In the genomic region with DNA sequence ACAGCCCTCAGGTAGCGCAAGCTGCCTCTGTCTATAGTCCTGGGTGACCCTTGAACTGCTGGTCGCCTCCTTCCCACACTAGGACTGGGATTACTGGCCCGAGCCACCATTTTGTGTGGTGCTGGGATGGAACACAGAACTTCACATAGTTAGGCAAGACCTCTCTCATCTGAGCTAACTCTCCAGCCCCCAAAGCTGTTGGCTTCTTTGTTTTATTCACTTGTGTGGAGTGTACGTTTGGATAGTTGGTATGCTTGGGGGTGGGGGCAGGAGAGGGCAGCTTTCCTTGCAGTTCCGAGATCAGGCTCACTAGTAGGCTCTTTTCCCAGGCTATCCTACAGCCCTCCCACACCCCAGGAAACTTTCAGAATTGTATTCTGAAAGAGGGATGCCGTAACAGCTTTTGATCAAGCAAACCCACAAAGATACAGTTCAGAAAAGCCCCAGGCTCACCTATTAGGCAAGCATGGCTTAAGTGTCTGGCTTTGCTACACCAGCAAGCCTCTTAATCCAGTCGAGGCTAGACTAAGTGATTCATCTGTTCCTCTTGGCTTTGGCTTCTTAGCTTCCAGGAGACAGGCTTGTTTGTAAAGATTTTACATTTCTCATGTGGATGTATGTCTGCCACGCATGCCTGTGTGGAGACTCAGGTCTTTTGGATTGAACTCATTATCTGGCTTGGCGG, we compare ENCODE assay signal across 10 mouse cellular contexts. TPM values are rescaled to one million over a fixed set of nuclear protein-coding genes. Genes with fewer than 3 reads are reported as not detected.
DNase-seq lines count a peak whose midpoint lies in the region; ATAC-seq and TF ChIP-seq lines count a peak whose summit lies in the region.
"Had no signal": no experiment of that assay in that cellular context is flagged by ENCODE, and none has a peak within 500 bp of the region (broad histone marks: within the 10 kb centered on the region; RNA-seq: fewer than 3 reads in every experiment).

No protein-coding gene starts in this region.

- H3K27ac ChIP-seq in lung, postnatal 0 days (ENCODE audit: low read length) = peak overlapping the region; percentile 20; the same call in 1 of the 2 replicates
- H3K27ac ChIP-seq in embryonic facial prominence, embryonic 12.5 days = no peak overlapping the region
- H3K27ac ChIP-seq in hindbrain, postnatal 0 days = no peak overlapping the region
- no peak overlapping the region for H3K27ac ChIP-seq in neural tube, embryonic 12.5 days

- no peak for TF ChIP-seq EP300 in lung, postnatal 0 days (IDR thresholded peaks at IDR 0.05)

- no peak overlapping the region for H3K9ac ChIP-seq in lung, postnatal 0 days (replicated peaks; ENCODE audit: low read depth)
- H3K9ac ChIP-seq in embryonic facial prominence, embryonic 12.5 days = no peak overlapping the region
- H3K9ac ChIP-seq in hindbrain, postnatal 0 days (replicated peaks; ENCODE audit: low read length) = no peak overlapping the region
- H3K9ac ChIP-seq in neural tube, embryonic 12.5 days = no peak overlapping the region

- DNase-seq in lung, postnatal 0 days (ENCODE audit: low spot score) = peak; percentile 44
- no peak for DNase-seq in lung, postnatal 14 days
- no peak for DNase-seq in hindbrain, postnatal 0 days (ENCODE audit: low spot score)
- DNase-seq in gastrocnemius, postnatal 25 days = no peak
- no peak for DNase-seq in ovary, postnatal 14 days (ENCODE audit: low spot score)
- DNase-seq: gastrocnemius, postnatal 36 days had no signal

- H3K27me3 ChIP-seq in lung, postnatal 0 days (replicated peaks; ENCODE audit: insufficient read depth, low read length) = no peaks in the 10 kb centered on the region
- H3K27me3 ChIP-seq in embryonic facial prominence, embryonic 12.5 days = no peaks in the 10 kb centered on the region
- peaks cover 14% of the 10 kb centered on the region; the same call in 1 of the 2 replicates for H3K27me3 ChIP-seq in hindbrain, postnatal 0 days (ENCODE audit: insufficient read depth, low read length)
- 0 out of 2 replicates have a peak, but pooled peaks cover 6% of the 10 kb centered on the region for H3K27me3 ChIP-seq in neural tube, embryonic 12.5 days (replicated peaks)

- no peak overlapping the region for H3K4me3 ChIP-seq in lung, postnatal 0 days (ENCODE audit: low read depth, low read length)
- H3K4me3 ChIP-seq in embryonic facial prominence, embryonic 12.5 days = peak overlapping the region; percentile 18
- H3K4me3 ChIP-seq in hindbrain, postnatal 0 days (ENCODE audit: low read length) = no peak overlapping the region
- no peak overlapping the region for H3K4me3 ChIP-seq in neural tube, embryonic 12.5 days

- WGBS in lung, postnatal 0 days = 60% methylated on average over 9 of the region's 9 CpGs
- 77% methylated on average over 9 of the region's 9 CpGs for WGBS in embryonic facial prominence, embryonic 12.5 days
- WGBS in hindbrain, postnatal 0 days = 76% methylated on average over 9 of the region's 9 CpGs
- WGBS in neural tube, embryonic 12.5 days = 80% methylated on average over 9 of the region's 9 CpGs

- peak overlapping the region; percentile 92 for H3K4me2 ChIP-seq in lung, postnatal 0 days (replicated peaks; ENCODE audit: low read depth, low read length)
- peak overlapping the region; percentile 72 for H3K4me2 ChIP-seq in embryonic facial prominence, embryonic 12.5 days (replicated peaks)
- 0 out of 2 replicates have a peak overlapping the region, but pooled peaks have one; percentile 6 for H3K4me2 ChIP-seq in hindbrain, postnatal 0 days (ENCODE audit: low read depth, low read length)
- peak overlapping the region; percentile 74 for H3K4me2 ChIP-seq in neural tube, embryonic 12.5 days (replicated peaks)

- TF ChIP-seq CTCF in lung, postnatal 0 days (IDR thresholded peaks at IDR 0.05) = no peak
- TF ChIP-seq CTCF in hindbrain, postnatal 0 days (IDR thresholded peaks at IDR 0.05; ENCODE audit: low read depth) = no peak

- peaks cover 9% of the 10 kb centered on the region; the same call in 1 of the 2 replicates for H3K36me3 ChIP-seq in lung, postnatal 0 days (ENCODE audit: insufficient read depth, low read length)
- peaks cover 25% of the 10 kb centered on the region for H3K36me3 ChIP-seq in embryonic facial prominence, embryonic 12.5 days
- H3K36me3 ChIP-seq in hindbrain, postnatal 0 days (ENCODE audit: insufficient read depth, low read length) = no peaks in the 10 kb centered on the region
- peaks cover 23% of the 10 kb centered on the region for H3K36me3 ChIP-seq in neural tube, embryonic 12.5 days

- ATAC-seq in lung, postnatal 0 days = no peak
- ATAC-seq in embryonic facial prominence, embryonic 12.5 days (ENCODE audit: insufficient number of reproducible peaks, insufficient read depth, low FRiP score, low TSS enrichment) = no peak
- no peak for ATAC-seq in hindbrain, postnatal 0 days
- ATAC-seq in neural tube, embryonic 12.5 days (ENCODE audit: low FRiP score, low read depth) = no peak
- ATAC-seq in megakaryocyte progenitor cell, adult 5-6 weeks (replicated peaks; ENCODE audit: poor library complexity) = no peak

- peaks cover 19% of the 10 kb centered on the region; the same call in 1 of the 2 replicates for H3K4me1 ChIP-seq in lung, postnatal 0 days (ENCODE audit: insufficient read depth, low read depth, low read length)
- H3K4me1 ChIP-seq in embryonic facial prominence, embryonic 12.5 days = peaks cover 20% of the 10 kb centered on the region
- peaks cover 10% of the 10 kb centered on the region; the same call in 1 of the 2 replicates for H3K4me1 ChIP-seq in hindbrain, postnatal 0 days (ENCODE audit: insufficient read depth, low read length)
- H3K4me1 ChIP-seq in neural tube, embryonic 12.5 days = peaks cover 26% of the 10 kb centered on the region

- H3K9me3 ChIP-seq in lung, postnatal 0 days (ENCODE audit: low read length) = no peaks in the 10 kb centered on the region
- no peaks in the 10 kb centered on the region for H3K9me3 ChIP-seq in embryonic facial prominence, embryonic 12.5 days
- no peaks in the 10 kb centered on the region for H3K9me3 ChIP-seq in hindbrain, postnatal 0 days (ENCODE audit: low read length)
- H3K9me3 ChIP-seq in neural tube, embryonic 12.5 days = no peaks in the 10 kb centered on the region

RNA-seq across cellular contexts. Expression of a gene that starts 2.5 kb away (rescaled TPM):
- polyA plus RNA-seq in lung, postnatal 0 days (2015; fragmentation: Nextera tagmentation; extraction: Ambion mirVana) = 45.1 and 53.2 TPM in 2 replicates
- polyA plus RNA-seq in embryonic facial prominence, embryonic 12.5 days (2016; fragmentation: Nextera tagmentation; extraction: Ambion mirVana) = 98.8 and 103 TPM in 2 replicates
- total RNA-seq in hindbrain, postnatal 0 days (2014; rRNA removed) = 43.8 and 58.3 TPM in 2 replicates
- polyA plus RNA-seq in hindbrain, postnatal 0 days (2015; fragmentation: Nextera tagmentation; extraction: Ambion mirVana) = 24.0 and 24.2 TPM in 2 replicates
- 62.0 and 64.6 TPM in 2 replicates for polyA plus RNA-seq in neural tube, embryonic 12.5 days (2016; fragmentation: Nextera tagmentation; extraction: Ambion mirVana)
- total RNA-seq in gastrocnemius, postnatal 25 days (2021) = 10 to 100 TPM in 1 of 2 experiments, 1 to 10 TPM in 1; 7.1 to 10.7 TPM
- 187 and 190 TPM in 2 replicates for total RNA-seq in megakaryocyte progenitor cell, adult 5-6 weeks (2015)
- total RNA-seq in megakaryocyte progenitor cell, adult 5-6 weeks (2017) = 79.3 and 105 TPM in 2 replicates

RNA-seq across cellular contexts. Expression of a gene that starts 22.8 kb away (rescaled TPM):
- 0.32 and 0.42 TPM in 2 replicates for polyA plus RNA-seq in lung, postnatal 0 days (2015; fragmentation: Nextera tagmentation; extraction: Ambion mirVana)
- 35.6 and 50.9 TPM in 2 replicates for polyA plus RNA-seq in embryonic facial prominence, embryonic 12.5 days (2016; fragmentation: Nextera tagmentation; extraction: Ambion mirVana)
- total RNA-seq in hindbrain, postnatal 0 days (2014; rRNA removed) = 62.6 and 70.9 TPM in 2 replicates
- 50.0 and 53.5 TPM in 2 replicates for polyA plus RNA-seq in hindbrain, postnatal 0 days (2015; fragmentation: Nextera tagmentation; extraction: Ambion mirVana)
- polyA plus RNA-seq in neural tube, embryonic 12.5 days (2016; fragmentation: Nextera tagmentation; extraction: Ambion mirVana) = 109 and 168 TPM in 2 replicates
- 1 to 10 TPM in 1 of 2 experiments, under 1 TPM in 1; 0.75 to 1.4 TPM for total RNA-seq in gastrocnemius, postnatal 25 days (2021)
- 0.07 TPM in 1 of 2 replicates, not detected in the other for total RNA-seq in megakaryocyte progenitor cell, adult 5-6 weeks (2015)
- total RNA-seq in megakaryocyte progenitor cell, adult 5-6 weeks (2017) = not detected in 2 replicates

RNA-seq across cellular contexts. Expression of a gene that starts 42.2 kb away (rescaled TPM):
- 0.95 and 0.99 TPM in 2 replicates for polyA plus RNA-seq in lung, postnatal 0 days (2015; fragmentation: Nextera tagmentation; extraction: Ambion mirVana)
- 38.5 and 39.0 TPM in 2 replicates for polyA plus RNA-seq in embryonic facial prominence, embryonic 12.5 days (2016; fragmentation: Nextera tagmentation; extraction: Ambion mirVana)
- 4.3 and 10.5 TPM in 2 replicates for total RNA-seq in hindbrain, postnatal 0 days (2014; rRNA removed)
- 4.5 and 6.4 TPM in 2 replicates for polyA plus RNA-seq in hindbrain, postnatal 0 days (2015; fragmentation: Nextera tagmentation; extraction: Ambion mirVana)
- polyA plus RNA-seq in neural tube, embryonic 12.5 days (2016; fragmentation: Nextera tagmentation; extraction: Ambion mirVana) = 24.2 and 25.8 TPM in 2 replicates
- under 1 TPM in 1 of 2 experiments, not detected in 1; 0.49 TPM for total RNA-seq in gastrocnemius, postnatal 25 days (2021)
- 28.0 and 30.5 TPM in 2 replicates for total RNA-seq in megakaryocyte progenitor cell, adult 5-6 weeks (2015)
- 19.8 and 25.7 TPM in 2 replicates for total RNA-seq in megakaryocyte progenitor cell, adult 5-6 weeks (2017)

RNA-seq across cellular contexts. Expression of a gene that starts 55.4 kb away (rescaled TPM):
- not detected in 2 replicates for polyA plus RNA-seq in lung, postnatal 0 days (2015; fragmentation: Nextera tagmentation; extraction: Ambion mirVana)
- 0.42 and 0.46 TPM in 2 replicates for polyA plus RNA-seq in embryonic facial prominence, embryonic 12.5 days (2016; fragmentation: Nextera tagmentation; extraction: Ambion mirVana)
- total RNA-seq in hindbrain, postnatal 0 days (2014; rRNA removed) = 8.6 and 11.9 TPM in 2 replicates
- polyA plus RNA-seq in hindbrain, postnatal 0 days (2015; fragmentation: Nextera tagmentation; extraction: Ambion mirVana) = 4.3 and 5.7 TPM in 2 replicates
- 4.4 and 4.5 TPM in 2 replicates for polyA plus RNA-seq in neural tube, embryonic 12.5 days (2016; fragmentation: Nextera tagmentation; extraction: Ambion mirVana)
- not detected for total RNA-seq in gastrocnemius, postnatal 25 days (2021)
- not detected in 2 replicates for total RNA-seq in megakaryocyte progenitor cell, adult 5-6 weeks (2015)
- not detected in 2 replicates for total RNA-seq in megakaryocyte progenitor cell, adult 5-6 weeks (2017)
- total RNA-seq: adrenal gland, adult 8-10 months; gastrocnemius, postnatal 36 days had no signal

Comparison
In these comparisons a context has a peak if more than half of its experiments do, and no peak if none do; other contexts are left out.
1. H3K4me2 ChIP-seq: peak in every context shown above with its lines; median percentile 92 in lung, postnatal 0 days; 74 in neural tube, embryonic 12.5 days; 72 in embryonic facial prominence, embryonic 12.5 days; 6 in hindbrain, postnatal 0 days.
2. RNA of a gene that starts 22.8 kb away (polyA plus RNA-seq): 109 to 168 TPM in neural tube, embryonic 12.5 days, 50.0 to 53.5 TPM in hindbrain, postnatal 0 days and 35.6 to 50.9 TPM in embryonic facial prominence, embryonic 12.5 days; 0.32 to 0.42 TPM in lung, postnatal 0 days; every median in the first group is over 10 times any median in the second.